Mouse (Mus musculus): ENCODE measurements around the gene Elane.

Elane gene

DNA sequence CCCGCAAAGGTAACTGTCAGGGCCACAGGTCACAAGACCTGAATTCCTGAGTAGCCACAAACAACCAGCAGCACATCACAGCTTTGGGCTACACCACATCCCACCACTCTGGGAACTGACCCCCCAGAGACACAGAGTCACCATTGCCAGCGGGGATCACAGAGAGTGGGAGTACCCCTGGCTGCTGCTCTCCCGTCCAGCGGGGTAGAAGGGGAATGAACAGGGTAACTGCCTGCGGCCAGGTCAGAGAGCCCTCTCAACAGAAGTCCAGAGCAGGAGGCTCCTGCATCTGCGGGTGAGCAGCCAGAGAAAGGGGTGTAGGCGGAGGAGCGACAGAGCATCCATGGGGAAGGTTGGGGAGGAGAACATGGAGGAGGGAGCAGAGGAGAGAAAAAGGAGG lies 30.0 kb downstream of the Elane start:
- no peak for DNase-seq

DNA sequence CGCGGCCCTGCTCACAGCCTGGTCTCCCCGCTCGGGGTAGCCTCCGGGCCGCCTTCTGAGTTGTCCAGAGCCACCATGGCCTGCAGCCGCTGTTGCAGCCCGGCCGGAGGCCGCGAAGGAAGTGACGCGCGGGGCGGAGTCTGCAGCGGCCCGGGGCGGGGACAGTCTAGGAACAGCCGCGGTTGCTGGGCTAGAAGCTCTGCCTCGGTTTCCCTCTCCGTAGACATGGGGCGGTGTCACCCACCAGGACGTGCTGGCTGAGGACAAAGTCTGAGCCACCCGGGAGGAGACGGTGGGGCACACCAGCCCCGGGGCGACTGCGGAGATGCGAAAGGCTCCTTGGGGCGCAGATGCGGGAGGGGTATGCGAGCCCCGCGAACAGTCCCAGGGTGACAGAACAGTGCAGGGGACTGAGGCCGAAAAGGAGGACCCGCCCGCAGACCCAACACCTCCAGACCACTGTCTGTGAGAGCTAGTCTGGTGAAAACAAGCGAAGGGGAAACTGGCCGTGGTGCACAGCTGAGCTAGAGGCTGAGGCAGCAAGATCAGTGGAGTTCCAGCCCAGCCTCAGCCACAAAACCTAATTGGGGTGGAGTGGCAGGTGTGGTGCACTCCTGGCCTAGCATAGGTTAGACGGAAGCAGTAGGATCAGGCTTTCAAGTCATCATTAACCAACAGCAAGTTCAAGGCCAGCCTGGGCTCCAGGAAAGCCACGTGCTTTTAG lies 30.9 kb downstream of the Elane start, which contains the start of gene Kiss1r:
Gene Kiss1r (plus strand): TSS at position 164 of the 724 bp plus-strand sequence.
- DNase-seq, result peak; percentile 84

- no peak for DNase-seq
These were observed 31.6 kb downstream of the Elane start for GRCm38 (mm10) chr10:79917532-79918100.

- DNase-seq, result no peak
These were observed 32.4 kb downstream of the Elane start for GRCm38 (mm10) chr10:79918231-79919078.

- no peak for DNase-seq
These were observed 33.3 kb downstream of the Elane start for GRCm38 (mm10) chr10:79919251-79919849.

DNA sequence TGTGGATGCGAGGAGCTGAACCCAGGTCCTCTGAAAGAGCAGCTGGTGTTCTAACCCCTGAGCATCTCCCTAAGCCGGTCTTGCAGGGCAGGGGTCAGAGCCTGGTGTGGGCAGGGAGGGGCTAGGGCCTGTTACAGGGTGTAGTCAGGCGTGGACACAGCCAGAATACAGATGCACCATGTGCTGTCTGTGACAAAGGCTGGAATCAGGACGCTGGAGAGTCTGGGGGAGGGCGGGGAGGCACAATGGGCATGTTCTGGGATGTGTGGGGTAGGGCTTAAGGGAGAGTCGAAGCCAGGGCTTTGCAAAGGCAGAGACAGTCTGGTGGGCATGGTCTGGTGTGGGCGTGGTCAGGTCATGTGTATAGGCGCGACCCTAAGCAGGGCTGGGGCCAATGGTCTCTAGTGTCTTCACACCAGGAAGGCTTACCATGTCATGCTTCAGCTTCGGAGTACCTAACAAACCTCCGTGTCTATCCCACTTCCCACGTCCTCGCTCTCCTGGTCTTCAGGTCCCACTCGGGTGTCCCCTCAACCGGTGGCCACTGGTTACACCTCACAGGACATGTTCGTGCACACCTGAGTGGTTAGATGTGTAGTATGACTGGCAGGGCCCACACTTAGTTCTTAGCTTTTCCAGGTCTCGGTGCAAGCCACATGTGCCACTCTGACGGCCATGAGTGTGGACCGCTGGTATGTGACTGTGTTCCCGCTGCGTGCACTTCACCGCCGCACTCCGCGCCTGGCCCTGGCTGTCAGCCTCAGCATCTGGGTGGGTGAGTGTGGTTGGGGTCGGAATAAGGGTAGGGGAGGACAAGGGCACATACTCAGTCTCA lies 34.2 kb downstream of the Elane start:
- no peak for DNase-seq

GRCm38 (mm10) chr10:79920958-79921535 lies 35.0 kb downstream of the Elane start, which contains the start of gene R3hdm4:
TSS of gene R3hdm4 (minus strand) at chr10:79921208.
- no peak for DNase-seq

- no peak for DNase-seq
These were observed 35.5 kb downstream of the Elane start for GRCm38 (mm10) chr10:79921572-79921971.

DNA sequence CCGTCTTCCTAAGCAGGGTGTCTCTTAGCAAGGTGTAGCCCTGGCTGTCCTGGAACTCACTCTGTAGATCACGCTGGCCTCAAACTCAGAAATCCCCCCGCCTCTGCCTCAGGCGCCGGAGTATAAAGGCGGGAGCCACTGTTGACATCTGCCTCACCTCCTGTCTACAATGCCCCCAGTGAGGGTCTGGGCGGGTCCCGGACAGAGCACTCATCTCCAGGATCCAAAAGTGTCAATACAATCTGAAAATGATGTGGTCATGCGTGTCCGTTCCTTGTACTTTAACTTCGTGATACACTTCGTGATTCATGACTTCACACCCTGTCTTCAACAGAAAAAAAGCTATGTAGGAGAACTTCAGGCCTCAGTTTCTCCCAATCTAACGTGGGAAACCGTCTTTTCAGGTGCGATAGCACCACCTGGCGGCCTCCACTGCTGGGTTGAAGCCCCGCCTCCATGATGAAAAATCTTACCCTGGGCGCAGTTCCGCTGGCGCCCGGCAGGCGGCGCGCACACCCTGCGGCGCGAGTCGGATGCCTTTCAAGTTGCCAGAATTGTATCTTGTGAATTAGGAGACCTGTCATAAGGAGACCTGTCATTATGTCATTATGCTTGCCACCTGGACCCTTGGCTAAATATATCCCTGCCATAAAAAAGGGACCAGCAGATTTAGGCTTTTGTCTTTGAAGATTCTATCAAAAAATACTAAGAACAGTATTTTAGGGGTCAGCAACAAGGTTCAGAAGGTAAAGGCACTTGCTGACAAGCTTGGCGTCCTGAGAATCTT lies 39.1 kb downstream of the Elane start:
- DNase-seq, result peak; percentile 97

DNA sequence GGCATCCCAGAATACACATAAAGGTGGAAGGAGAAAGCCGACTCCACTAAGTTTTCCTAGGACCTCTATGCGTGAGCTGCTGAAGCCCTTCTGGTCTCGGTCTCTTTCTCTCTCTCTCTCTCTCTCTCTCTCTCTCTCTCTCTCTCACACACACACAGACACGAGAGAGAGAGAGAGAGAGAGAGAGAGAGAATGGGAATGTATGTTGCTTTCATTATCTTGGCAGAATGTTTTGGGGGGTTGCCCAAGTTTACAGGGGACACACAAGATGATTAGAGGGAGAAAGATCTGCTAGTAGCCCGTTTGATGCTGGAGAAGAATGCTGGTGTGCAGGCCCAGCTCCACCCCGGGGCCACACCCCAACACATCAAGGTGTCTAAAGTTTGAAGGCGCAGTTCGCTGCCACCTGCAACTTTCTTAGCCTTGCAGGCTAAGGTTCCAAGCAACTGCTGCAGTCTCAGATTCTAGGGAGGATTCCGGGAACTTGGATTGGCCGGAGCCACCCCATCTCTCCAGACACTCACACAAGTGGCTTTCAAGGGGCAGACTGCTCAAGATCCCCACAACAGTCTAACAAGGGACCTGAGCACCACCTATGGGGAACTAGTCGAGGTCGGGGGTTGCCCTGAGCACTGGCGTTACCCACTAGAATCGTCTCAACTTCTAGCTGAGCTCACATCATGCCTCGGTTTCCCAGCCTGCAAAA lies 39.9 kb downstream of the Elane start:
- no peak for DNase-seq

GRCm38 (mm10) chr10:79926491-79927323 lies 40.7 kb downstream of the Elane start, which contains the start of gene Arid3a:
TSS of gene Arid3a (plus strand) at chr10:79927043.
- peak; percentile 91 for DNase-seq

DNA sequence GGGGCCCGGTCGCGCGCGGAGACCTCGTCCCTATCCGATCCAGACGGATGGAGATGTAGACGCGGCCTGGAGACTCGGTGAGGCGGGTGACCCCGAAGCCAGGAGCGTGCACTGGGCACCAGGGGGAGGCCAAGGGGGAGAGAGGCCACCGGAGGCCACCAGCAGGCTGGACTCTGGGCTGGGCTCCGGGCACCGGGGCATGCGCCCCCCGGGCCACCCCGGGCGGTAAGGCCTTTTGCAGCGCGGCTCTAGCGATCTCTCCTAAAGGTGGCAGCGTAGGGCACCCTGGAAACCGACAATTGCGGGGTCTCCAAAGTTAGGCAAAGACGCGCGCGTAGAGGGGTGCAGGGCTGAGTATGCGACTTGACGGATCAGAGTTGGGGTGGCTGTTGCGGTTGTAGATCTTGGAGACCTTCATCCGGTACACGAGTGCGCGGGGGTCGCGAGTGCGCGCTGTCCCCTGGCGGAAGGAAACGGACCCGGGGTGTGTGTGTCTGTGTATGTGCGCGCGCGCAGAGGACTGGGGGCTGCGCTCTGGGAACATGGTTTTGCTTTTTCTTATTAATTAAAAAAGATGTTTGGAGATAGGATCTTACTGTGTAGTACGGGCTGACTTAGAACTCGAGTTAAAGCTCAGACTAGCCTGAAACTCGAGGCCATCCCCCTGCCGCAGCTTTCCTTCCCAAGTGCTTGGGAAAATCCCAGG lies 41.4 kb downstream of the Elane start:
- peak; percentile 62 for DNase-seq

GRCm38 (mm10) chr10:79928030-79928694 lies 42.1 kb downstream of the Elane start:
- peak; percentile 46 for DNase-seq

- DNase-seq, result no peak
These were observed 43.1 kb downstream of the Elane start for GRCm38 (mm10) chr10:79928907-79929701.

DNA sequence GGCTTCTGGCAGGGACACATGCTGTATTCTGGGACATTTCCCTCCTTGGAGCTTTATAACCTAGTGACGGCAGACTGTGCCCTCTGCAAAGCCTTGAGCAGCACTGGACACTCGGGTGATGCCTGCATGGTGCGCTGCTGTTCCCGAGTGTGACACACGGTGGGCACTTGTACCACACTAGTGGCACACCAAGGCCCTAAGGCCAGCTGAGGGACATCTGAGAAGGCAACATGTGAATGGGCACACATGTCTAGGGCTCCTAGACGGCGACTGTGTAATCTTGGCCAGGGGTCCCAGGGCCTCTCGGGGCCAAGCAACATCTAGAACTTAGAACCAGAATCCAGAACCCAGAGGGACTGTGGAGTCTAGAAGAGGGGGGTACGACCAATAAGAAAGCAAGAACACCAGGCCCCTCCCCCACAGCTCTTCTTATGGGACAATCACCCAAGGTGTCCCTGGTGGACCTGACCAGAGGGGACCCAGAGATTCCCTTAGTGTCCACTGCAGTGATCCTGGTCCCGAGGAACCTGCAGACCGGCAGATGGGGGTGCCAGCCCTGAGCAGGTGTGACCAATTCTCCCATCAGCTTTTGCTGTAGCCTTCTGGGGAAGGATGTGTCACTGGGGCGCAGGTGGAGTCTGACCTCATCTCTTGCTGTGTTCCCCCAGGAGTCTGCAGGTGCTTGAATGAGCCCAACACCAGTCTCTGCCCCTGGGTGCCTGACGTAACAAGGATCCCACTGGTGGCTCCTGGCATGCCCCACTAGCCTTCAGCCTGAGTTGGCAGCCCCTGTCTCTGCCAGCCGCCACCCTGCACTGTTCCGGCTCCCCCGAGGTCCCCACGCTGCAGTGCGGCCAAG lies 44.1 kb downstream of the Elane start:
- no peak for DNase-seq

- DNase-seq, result no peak
These were observed 44.8 kb downstream of the Elane start for GRCm38 (mm10) chr10:79930826-79931186.
